Mouse (Mus musculus): ENCODE measurements around the gene Adamtsl4. TPM values are rescaled to one million over a fixed set of nuclear protein-coding genes. Genes with fewer than 3 reads are reported as not detected.
"Not testable (repeated sequence)": the region's sequence is repeated elsewhere in the genome, so short reads cannot be mapped to it uniquely, and the experiment has no call there.

Gene Adamtsl4
- polyA plus RNA-seq, 1 experiment = 4.1 TPM

GRCm38 (mm10) chr3:95694808-95695703, 7.3 kb upstream of the Adamtsl4 start:
- WGBS = 94% methylated on average over 11 of the region's 11 CpGs
- Histone ChIP-seq H3K4me1 (replicated peaks; ENCODE audit: control insufficient read depth, insufficient read depth, low read length) (0 out of 2 replicates have a peak, but pooled peaks cover 2% of the 10 kb centered on the region), H3K27me3 (ENCODE audit: control insufficient read depth, insufficient read depth, low read length) (no peaks in the 10 kb centered on the region), H3K4me3 (ENCODE audit: control insufficient read depth, insufficient read depth, low read length) (no peak overlapping the region), H3K27ac (ENCODE audit: control insufficient read depth, insufficient read depth, low read length) (no peak overlapping the region), H3K36me3 (ENCODE audit: control insufficient read depth, insufficient read depth, low read length) (no peaks in the 10 kb centered on the region)
- no peak for TF ChIP-seq POLR2A (IDR thresholded peaks at IDR 0.05; ENCODE audit: control insufficient read depth, extremely low read depth, insufficient read depth, low read length, poor library complexity)
- TF ChIP-seq CTCF (IDR thresholded peaks at IDR 0.05; ENCODE audit: borderline replicate concordance, control insufficient read depth, extremely low read depth, insufficient read depth, low read length, poor library complexity) = no peak
- DNase-seq = no peak

DNA sequence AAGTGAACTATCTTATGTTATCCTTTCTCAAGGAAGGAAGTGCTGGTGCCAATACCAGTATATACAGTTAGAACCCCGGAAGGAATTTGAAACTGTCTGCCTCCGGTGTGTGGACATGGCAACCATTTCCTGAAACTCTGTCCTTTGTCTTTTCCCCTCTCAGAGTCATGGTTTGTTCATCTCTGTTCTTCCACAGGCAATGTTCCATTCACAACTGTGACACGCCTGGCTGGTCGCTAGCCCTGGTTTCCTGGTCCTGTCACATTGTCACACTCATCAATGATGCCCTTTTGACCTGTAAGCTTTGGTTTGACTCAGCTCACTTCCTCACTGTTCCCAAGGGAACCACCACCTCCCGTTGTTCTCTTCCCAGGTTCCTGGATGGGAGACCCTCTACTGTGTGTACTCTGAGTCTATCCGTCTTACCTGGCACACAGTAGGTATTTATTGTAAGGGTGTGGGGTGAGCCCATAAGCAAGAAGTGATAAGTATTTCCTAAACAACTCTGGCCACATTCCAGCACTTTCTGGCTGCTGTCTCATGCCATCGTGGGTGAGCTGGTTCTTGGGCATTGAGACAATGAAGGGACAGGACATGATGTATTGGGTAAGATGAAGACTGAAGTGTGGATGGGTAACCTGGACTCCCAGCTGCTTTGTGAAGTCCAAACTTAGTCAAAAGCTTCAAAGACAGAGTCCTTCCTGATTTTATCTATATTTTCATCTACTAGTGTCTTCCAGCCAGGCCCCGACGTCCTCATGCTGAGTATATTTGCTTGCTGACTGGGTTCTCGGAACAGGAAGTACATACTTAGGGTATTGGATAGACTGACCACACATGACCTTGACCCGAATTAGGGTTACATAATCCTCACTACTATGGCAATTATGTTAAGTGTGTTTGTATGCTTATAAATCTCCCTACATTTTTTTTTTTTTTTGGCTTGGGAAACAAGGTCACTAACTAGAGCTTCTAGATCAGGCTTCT, 6.4 kb upstream of the Adamtsl4 start:
- WGBS = 68% methylated on average over 11 of the region's 11 CpGs
- 0 out of 2 replicates have a peak, but pooled peaks cover 2% of the 10 kb centered on the region for H3K4me1 ChIP-seq (replicated peaks; ENCODE audit: control insufficient read depth, insufficient read depth, low read length)

GRCm38 (mm10) chr3:95692677-95693076, 5.0 kb upstream of the Adamtsl4 start:
- H3K27me3 ChIP-seq (ENCODE audit: control insufficient read depth, insufficient read depth, low read length) = no peaks in the 10 kb centered on the region
- WGBS = 89% methylated on average over 6 of the region's 6 CpGs
- no peak overlapping the region for H3K4me3 ChIP-seq (ENCODE audit: control insufficient read depth, insufficient read depth, low read length)
- H3K36me3 ChIP-seq (ENCODE audit: control insufficient read depth, insufficient read depth, low read length) = no peaks in the 10 kb centered on the region
- DNase-seq = no peak
- TF ChIP-seq POLR2A (IDR thresholded peaks at IDR 0.05; ENCODE audit: control insufficient read depth, extremely low read depth, insufficient read depth, low read length, poor library complexity) (no peak), CTCF (IDR thresholded peaks at IDR 0.05; ENCODE audit: borderline replicate concordance, control insufficient read depth, extremely low read depth, insufficient read depth, low read length, poor library complexity) (no peak)
- peaks cover 6% of the 10 kb centered on the region for H3K4me1 ChIP-seq (replicated peaks; ENCODE audit: control insufficient read depth, insufficient read depth, low read length)
- H3K27ac ChIP-seq (ENCODE audit: control insufficient read depth, insufficient read depth, low read length) = no peak overlapping the region

More for the DNA sequence above, 6.4 kb upstream of the Adamtsl4 start:
- Histone ChIP-seq H3K27me3 (ENCODE audit: control insufficient read depth, insufficient read depth, low read length) (no peaks in the 10 kb centered on the region), H3K27ac (ENCODE audit: control insufficient read depth, insufficient read depth, low read length) (no peak overlapping the region), H3K36me3 (ENCODE audit: control insufficient read depth, insufficient read depth, low read length) (no peaks in the 10 kb centered on the region), H3K4me3 (ENCODE audit: control insufficient read depth, insufficient read depth, low read length) (no peak overlapping the region)
- no peak for DNase-seq
- TF ChIP-seq CTCF (IDR thresholded peaks at IDR 0.05; ENCODE audit: borderline replicate concordance, control insufficient read depth, extremely low read depth, insufficient read depth, low read length, poor library complexity) (no peak), POLR2A (IDR thresholded peaks at IDR 0.05; ENCODE audit: control insufficient read depth, extremely low read depth, insufficient read depth, low read length, poor library complexity) (no peak)

DNA sequence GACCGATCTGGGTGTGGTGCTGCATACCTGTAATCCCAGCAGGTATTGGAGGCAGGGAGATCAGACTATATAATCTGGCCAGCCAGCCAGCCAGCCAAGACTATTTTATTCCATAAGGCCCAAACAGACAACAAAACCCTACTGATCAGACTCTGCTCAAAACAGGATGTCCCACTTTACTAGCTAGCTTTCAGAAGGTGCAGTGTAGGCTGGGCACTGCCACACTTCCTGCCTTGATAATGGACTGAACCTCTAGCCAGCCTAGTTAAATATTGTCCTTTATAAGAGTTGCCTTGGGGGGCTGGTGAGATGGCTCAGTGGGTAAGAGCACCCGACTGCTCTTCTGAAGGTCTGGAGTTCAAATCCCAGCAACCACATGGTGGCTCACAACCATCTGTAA, 2.8 kb upstream of the Adamtsl4 start:
- not testable (repeated sequence) for H3K27me3 ChIP-seq (ENCODE audit: control insufficient read depth, insufficient read depth, low read length); H3K36me3 ChIP-seq (ENCODE audit: control insufficient read depth, insufficient read depth, low read length); H3K27ac ChIP-seq (ENCODE audit: control insufficient read depth, insufficient read depth, low read length); H3K4me3 ChIP-seq (ENCODE audit: control insufficient read depth, insufficient read depth, low read length); DNase-seq
- peaks cover 13% of the 10 kb centered on the region for H3K4me1 ChIP-seq (replicated peaks; ENCODE audit: control insufficient read depth, insufficient read depth, low read length)
- 100% methylated on average over 2 of the region's 2 CpGs for WGBS

DNA sequence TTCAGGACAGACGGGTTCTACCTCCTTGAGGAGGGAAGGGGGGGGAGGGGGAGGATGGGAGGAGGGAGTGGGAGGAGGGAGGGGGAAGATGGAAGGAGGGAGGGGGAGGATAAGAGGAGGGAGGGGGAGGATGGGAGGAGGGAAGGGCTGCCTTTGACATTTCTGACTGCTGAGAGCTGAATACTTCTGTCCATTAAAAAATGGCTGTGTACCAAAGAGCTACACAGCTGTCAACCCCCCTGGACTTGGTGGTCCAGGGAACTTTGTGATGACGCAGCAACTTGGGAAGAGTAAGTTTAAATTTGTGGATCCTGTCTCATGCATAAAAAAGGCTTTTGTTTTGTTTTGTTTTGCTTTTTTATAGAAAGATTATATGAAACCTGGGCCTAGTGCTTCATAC, 2.2 kb upstream of the Adamtsl4 start:
- TF ChIP-seq CTCF (IDR thresholded peaks at IDR 0.05; ENCODE audit: borderline replicate concordance, control insufficient read depth, extremely low read depth, insufficient read depth, low read length, poor library complexity) = no peak
- TF ChIP-seq POLR2A (IDR thresholded peaks at IDR 0.05; ENCODE audit: control insufficient read depth, extremely low read depth, insufficient read depth, low read length, poor library complexity) = no peak
- Histone ChIP-seq H3K27me3 (ENCODE audit: control insufficient read depth, insufficient read depth, low read length) (no peaks in the 10 kb centered on the region), H3K4me3 (ENCODE audit: control insufficient read depth, insufficient read depth, low read length) (no peak overlapping the region), H3K4me1 (replicated peaks; ENCODE audit: control insufficient read depth, insufficient read depth, low read length) (peaks cover 13% of the 10 kb centered on the region), H3K36me3 (ENCODE audit: control insufficient read depth, insufficient read depth, low read length) (no peaks in the 10 kb centered on the region), H3K27ac (ENCODE audit: control insufficient read depth, insufficient read depth, low read length) (no peak overlapping the region)
- WGBS = 88% methylated on average over 2 of the region's 2 CpGs
- DNase-seq = no peak

DNA sequence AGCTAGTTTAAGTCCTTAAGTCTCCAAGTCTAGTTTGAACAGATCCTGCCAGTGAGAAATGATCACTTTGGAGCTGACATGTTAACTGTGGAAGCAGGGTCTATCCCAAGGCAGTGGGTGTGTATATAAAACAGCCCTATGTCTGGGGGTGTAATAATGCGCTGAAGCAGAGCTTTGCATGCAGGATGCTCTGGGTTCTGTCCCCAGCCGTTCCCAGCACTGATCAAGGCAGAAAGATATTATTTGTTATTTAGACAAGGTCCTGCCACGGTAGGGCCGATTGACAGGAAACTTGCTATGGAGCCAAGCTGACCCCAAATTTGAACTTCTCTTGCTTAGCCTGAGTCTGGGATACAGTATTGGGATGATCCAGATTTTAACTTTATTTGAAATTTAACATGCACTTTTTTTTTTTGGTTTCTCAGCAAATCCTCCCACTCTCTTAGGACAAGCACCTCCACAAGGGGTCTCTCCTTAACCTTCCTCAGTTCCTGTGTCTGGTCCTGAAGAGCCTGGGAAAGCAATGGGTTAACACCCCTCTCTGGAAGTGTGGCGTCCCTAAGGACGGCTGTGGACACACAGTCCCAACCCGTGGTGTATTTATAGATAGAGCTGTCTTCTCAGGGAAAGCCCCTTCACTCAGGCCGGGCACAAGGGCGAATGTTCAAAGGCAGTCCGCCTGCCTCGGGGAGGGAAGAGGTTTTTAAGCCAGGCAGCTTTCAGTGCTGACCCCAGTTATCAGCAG, 1.6 kb upstream of the Adamtsl4 start:
- no peak overlapping the region for H3K27ac ChIP-seq (ENCODE audit: control insufficient read depth, insufficient read depth, low read length)
- 67% methylated on average over 11 of the region's 11 CpGs for WGBS
- H3K4me1 ChIP-seq (replicated peaks; ENCODE audit: control insufficient read depth, insufficient read depth, low read length) = peaks cover 13% of the 10 kb centered on the region
- no peaks in the 10 kb centered on the region for H3K27me3 ChIP-seq (ENCODE audit: control insufficient read depth, insufficient read depth, low read length)
- TF ChIP-seq CTCF (IDR thresholded peaks at IDR 0.05; ENCODE audit: borderline replicate concordance, control insufficient read depth, extremely low read depth, insufficient read depth, low read length, poor library complexity) (no peak), POLR2A (IDR thresholded peaks at IDR 0.05; ENCODE audit: control insufficient read depth, extremely low read depth, insufficient read depth, low read length, poor library complexity) (no peak)
- H3K4me3 ChIP-seq (ENCODE audit: control insufficient read depth, insufficient read depth, low read length) = no peak overlapping the region
- no peaks in the 10 kb centered on the region for H3K36me3 ChIP-seq (ENCODE audit: control insufficient read depth, insufficient read depth, low read length)
- DNase-seq = no peak

Data from thymus, adult 2 months (tissue).